Mouse (Mus musculus): ENCODE results near the gene Ppp1r9b.
"Not testable (repeated sequence)": the region's sequence is repeated elsewhere in the genome, so short reads cannot be mapped to it uniquely, and the experiment has no call there.

Gene Ppp1r9b

GRCm38 (mm10) chr11:94998041-94998531 is 7.3 kb downstream of the Ppp1r9b start:
- DNase-seq (ENCODE audit: low spot score), result peak; percentile 46

GRCm38 (mm10) chr11:95000128-95000527 is 9.3 kb downstream of the Ppp1r9b start:
- DNase-seq (ENCODE audit: low spot score), result no peak

- DNase-seq (ENCODE audit: low spot score), result peak; percentile 63
These were observed 9.7 kb downstream of the Ppp1r9b start for GRCm38 (mm10) chr11:95000548-95000947.

DNA sequence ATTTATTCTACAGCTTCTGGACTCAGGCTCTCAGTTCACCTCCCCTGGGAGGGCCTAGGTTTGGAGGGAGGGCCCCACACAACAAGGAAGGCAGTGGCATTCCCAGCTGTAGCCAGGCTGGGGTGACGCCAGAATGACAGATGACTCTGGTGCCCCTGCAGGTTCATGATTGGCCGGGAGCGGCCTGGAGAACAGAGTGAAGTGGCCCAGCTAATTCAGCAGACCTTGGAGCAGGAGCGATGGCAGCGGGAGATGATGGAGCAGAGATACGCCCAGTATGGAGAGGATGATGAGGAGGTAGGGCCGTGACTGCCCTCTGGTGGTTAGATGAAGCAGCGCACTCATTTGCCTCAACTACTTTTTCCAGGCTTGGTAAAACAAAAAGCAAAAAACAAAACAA is 10.2 kb downstream of the Ppp1r9b start:
- peak; percentile 68 for DNase-seq (ENCODE audit: low spot score)

DNA sequence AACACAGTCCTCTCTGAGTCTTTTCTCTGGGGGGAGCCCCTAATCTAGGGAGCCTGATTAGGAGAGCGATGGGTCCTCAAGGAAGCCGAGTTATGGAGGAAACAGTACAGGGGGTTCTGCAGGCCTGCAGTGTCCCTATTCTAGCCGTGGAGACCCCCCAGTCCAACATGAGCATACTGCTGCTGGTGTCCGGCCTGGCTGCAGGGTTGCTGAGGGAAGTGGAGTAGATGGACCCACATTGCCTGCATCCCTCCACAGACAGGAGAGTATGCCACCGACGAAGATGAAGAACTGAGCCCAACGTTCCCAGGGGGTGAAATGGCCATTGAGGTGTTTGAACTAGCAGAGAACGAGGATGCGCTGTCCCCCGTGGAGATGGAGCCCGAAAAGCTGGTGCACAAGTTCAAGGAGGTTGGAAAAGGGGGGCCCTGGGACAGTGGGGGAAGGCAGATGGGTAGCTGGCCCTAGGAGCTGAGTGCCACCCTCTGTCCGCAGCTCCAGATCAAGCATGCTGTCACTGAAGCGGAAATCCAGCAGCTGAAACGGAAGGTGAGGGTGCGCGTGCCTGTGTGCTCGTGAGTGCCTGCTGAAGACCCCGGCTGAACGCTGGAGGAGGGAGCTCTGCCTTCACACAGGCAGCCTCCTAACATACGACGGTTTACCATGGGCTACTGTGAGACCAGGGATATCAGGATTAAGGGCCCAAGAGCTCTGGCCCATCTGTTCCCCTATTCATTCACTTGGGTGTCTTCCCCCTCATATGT is 10.9 kb downstream of the Ppp1r9b start:
- DNase-seq (ENCODE audit: low spot score), result no peak

- no peak for DNase-seq (ENCODE audit: low spot score)
These were observed 11.9 kb downstream of the Ppp1r9b start for GRCm38 (mm10) chr11:95002705-95003104.

- no peak for DNase-seq (ENCODE audit: low spot score)
These were observed 13.5 kb downstream of the Ppp1r9b start for GRCm38 (mm10) chr11:95004136-95004936.

DNA sequence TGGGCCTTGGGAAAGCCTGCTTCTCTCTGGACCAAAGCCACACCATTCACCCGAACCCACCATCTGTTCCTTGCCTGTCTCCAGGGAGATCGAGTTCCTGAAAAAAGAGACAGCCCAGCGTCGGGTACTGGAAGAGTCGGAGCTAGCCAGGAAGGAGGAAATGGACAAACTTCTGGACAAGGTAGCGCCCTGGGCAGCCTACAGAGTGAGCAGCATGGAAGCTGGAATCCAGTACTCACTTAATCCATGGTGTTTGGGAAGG is 14.0 kb downstream of the Ppp1r9b start:
- DNase-seq (ENCODE audit: low spot score), result no peak

DNA sequence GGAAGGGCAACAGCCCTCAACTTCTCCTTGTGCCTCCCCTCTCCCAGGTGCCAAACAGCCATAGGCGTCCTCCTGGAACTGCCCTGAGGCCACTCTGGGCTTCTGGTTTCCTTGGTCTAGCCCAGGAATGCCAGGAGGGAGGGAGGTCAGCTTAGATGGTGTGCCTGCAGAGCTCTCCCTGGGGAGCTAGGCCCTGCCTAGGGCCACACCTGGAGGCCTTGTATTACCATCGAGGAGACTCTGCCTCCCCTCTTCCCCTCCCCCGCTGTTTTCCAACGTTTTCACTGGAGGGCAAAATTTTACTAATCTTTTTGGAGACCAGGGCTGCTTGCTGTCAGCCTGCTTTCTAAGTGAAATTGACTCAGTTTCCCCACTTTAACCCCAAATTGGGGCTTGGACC is 15.2 kb downstream of the Ppp1r9b start:
- DNase-seq (ENCODE audit: low spot score), result no peak

DNA sequence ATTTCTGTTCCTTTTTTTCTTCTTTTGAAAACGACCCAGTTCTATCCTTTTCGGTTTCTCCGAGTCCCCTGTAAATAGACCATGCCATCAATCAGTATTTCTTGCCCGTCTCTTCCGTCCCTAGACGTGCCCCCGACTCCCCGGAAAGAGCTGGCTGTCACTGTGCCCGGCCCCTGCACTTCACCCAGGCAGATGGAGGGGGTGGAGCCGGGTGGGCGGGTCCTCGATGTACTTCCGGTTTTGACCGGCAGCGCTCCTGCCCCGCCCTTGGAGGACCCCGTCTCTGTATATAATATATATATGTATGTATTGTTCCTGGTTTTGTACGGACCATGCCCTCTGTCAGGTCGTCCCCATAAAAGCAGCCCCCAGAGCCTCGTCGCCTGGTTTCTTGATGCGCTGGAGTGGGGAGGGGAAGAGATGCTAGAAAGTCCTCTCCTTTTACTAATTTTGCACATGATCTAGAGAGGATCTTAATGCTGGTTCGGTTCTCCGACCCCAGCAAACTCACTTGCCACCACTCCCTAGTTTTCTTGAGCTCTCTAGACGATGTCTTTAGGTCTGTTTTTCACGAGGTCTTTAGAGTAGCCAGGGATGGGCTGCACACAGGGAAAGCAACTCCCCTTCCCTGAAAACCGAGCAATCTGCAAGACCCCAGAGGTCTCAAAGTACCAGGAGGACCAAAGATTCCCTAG is 15.8 kb downstream of the Ppp1r9b start:
- DNase-seq (ENCODE audit: low spot score), result peak; percentile 85

DNA sequence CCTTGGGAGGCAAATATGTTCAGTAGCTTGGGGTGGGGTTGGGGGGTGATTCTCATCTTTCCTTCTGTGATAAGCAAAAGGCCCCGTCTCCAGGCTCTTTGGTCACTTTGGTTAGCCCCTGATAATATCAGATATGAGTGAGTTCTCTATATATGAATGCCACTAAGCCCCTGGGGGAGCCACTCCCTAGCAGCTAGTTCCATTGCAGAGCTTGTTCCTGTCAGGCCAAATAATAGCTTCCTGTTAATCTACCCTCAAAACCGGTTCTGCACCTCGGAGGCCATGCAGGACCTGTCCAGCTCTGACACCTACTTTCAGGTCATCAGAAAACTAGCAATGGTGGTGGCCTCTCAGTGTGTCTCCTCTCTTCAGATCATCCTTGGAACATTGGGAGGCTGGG is 16.6 kb downstream of the Ppp1r9b start:
- DNase-seq (ENCODE audit: low spot score), result peak; percentile 59

DNA sequence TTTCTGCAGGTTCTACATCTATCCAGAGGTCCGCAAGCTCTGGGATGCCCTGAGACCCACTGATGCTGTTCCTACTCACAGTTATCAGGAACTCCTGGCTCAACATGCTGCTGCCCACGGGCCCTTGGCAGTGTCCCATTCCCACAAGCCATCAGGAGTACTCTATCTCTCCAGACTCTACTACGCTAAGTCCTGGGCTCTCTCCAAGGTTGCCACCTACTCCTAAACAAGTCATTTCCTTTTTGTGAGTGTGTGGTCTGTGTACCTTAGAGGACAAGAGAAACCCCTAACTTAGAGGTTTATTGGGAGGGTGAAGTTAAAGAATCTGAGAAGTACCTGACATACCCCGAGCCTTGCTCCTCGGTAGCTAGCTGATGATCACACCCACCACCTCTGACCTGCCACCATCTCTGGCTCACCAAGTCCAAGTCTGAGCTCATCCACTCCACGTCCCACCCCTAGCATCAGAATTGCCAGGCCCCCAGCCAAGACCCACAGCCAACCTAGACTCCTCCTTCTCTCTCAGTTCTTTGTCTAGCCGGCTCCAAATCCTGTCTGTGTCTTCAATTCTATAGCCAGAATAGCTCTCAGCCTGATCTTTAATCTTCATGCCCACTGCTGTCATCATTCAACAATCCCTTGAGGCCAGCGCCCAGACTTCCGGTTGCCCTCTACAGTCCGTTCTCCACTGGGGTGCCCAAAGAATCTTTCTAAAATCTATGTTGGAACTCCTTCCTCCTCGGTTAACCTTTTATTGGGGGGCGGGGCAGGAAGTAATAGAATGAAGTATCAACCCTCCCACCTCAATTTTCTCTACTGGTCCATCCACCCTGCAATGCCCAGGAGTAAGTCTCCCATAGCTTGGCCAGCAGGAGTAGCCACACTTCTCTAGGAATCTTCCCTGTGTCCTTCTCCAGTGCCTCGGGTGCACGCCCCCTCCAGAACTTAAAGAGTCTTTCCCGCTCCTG is 18.1 kb downstream of the Ppp1r9b start:
- DNase-seq (ENCODE audit: low spot score), result peak; percentile 44

GRCm38 (mm10) chr11:95009629-95010014 is 18.8 kb downstream of the Ppp1r9b start, which contains the start of gene Samd14:
TSS of gene Samd14 (plus strand) at chr11:95009879.
- peak; percentile 68 for DNase-seq (ENCODE audit: low spot score)

GRCm38 (mm10) chr11:95010141-95010739 is 19.4 kb downstream of the Ppp1r9b start:
- peak; percentile 41 for DNase-seq (ENCODE audit: low spot score)

DNA sequence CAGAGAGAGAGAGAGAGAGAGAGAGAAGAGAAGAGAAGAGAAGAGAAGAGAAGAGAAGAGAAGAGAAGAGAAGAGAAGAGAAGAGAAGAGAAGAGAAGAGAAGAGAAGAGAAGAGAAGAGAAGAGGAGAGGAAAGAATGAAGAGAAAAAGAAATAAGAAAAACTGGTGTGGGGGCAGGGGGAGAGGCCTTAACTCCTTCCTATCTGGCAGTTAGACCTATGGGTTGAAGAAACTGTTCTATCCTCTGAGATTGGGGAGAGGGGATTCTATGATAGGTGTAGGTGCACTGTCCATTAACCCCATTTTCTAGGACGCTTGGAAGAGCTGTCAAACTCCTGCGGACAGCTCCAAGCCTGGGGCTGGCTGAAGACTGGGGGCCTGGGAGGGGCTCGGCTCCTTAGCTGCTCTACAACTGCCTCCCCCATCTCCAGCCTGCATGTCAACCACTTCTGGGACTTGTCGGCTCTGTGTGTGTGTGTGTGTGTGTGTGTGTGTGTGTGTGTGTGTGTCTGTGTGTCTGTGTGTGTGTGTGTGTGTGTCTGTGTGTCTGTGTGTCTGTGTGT is 20.1 kb downstream of the Ppp1r9b start:
- not testable (repeated sequence) for DNase-seq (ENCODE audit: low spot score)

DNA sequence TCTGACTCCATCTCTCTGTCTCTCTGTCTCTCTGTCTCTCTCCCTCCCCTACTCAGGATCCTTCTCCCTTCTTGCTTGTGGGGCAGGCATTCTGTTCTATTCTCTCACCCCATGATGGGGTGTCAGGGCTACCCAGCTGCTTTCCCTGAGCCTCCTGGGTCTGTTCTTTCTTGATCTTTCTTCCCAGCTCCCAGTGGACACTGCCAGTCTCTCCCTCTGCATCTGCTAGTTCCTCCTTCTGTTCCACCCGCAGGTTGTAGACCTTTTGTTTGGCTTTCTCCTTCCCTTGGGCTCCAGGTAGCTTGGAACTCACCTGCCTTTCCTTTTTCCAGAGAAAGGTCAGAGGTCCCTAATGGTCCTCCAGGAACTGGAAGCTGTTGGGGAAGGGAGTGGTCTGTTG is 20.6 kb downstream of the Ppp1r9b start:
- no peak for DNase-seq (ENCODE audit: low spot score)

DNA sequence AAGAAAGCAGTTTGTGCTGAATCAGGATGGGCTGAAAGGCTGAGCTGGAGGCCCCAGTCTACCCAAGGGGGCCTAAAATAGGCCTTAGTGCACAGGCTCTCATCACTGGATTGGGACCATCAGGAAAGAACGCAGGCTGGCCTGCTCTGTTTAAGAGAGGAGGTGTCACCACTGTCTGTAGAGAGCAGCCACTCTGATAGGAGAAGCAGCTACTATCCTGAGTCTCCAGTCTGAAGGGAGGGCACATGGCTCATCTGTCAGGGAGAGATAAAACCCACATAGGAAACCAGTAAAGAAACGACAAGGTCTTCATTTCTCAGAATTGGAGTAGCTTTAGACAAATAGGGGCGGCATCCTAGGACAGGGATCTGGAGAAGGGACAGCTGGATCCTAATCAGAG is 21.2 kb downstream of the Ppp1r9b start:
- DNase-seq (ENCODE audit: low spot score), result no peak

DNA sequence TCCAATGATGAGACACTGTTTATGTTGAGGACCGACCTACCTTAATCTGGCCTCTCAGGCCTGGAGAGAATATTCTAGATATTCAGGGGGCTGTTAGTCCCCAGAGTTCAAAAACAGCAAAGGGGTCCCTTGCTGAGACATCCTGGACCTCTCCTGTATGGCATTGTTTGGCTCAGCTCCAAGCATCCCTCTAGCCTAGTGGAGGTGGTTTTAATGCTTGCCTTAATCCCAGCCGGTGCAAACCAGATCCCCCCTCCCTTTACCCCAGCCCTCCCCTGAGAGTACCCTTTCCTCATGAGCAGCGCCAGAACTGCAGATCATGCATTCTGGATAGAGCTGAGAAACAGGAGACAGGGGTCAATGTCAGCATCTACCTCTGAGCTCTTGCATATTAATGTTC is 21.7 kb downstream of the Ppp1r9b start:
- DNase-seq (ENCODE audit: low spot score), result no peak

- DNase-seq (ENCODE audit: low spot score), result no peak
These were observed 24.6 kb downstream of the Ppp1r9b start for GRCm38 (mm10) chr11:95015484-95015883.

DNA sequence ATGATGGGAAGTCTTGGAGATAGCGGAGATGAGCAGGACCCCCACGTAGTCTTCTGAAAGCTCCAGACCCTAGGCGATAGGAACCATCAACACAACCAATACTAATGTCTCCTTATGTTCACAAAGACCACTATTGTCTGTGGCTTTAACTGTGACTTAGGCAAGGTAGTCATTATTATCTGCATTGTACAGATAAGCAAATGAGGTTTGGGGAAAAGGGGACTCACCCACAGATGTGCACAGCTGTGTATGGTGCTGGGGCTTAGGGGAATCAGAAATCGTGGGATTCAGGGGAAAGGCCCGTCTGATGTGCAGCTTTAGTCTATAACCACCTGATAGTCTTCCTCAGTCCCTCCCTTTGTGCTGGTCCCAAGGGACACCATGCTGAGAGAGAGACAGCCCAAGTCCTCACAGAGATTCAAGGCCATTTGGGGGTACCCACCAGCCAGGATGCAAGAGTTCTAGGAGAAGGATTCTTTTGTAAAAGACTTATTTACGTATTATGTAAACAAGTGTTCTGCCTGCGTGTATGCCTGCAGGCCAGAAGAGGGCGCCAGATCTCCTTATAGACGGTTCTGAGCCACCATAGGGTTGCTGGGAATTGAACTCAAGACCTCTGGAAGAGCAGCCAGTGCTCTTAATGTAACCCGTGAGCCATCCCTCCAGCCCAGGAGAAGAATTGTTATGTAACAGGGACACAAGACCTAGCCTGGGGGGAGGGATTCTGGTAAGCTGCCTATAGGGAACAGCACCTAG is 31.6 kb downstream of the Ppp1r9b start:
- no peak for DNase-seq (ENCODE audit: low spot score)
